Mouse (Mus musculus) bone marrow macrophage, adult 2 months (primary cell): ENCODE data around the gene St8sia2. TPM values are rescaled to one million over a fixed set of nuclear protein-coding genes. Genes with fewer than 3 reads are reported as not detected.

Experiments
- H3K27ac ChIP-seq: 2 replicates; pipeline ENCODE4 v1.5.1; 2012; ENCODE audit warnings: low read depth, low read length; ENCODE audit not compliant: insufficient read depth
- H3K4me1 ChIP-seq: 2 replicates; pipeline ENCODE4 v1.6.1; 2012; ENCODE audit warnings: low read length; ENCODE audit not compliant: control insufficient read depth, insufficient read depth
- H3K4me3 ChIP-seq: 2 replicates; pipeline ENCODE4 v1.5.1; 2012; ENCODE audit warnings: mild to moderate bottlenecking, low read length, moderate library complexity; ENCODE audit not compliant: insufficient read depth
- CTCF ChIP-seq: IDR thresholded peaks from 2 replicates; pipeline ENCODE4 v1.5.1; 2012; ENCODE audit warnings: low read depth, mild to moderate bottlenecking, low read length, moderate library complexity
- POLR2A ChIP-seq: IDR thresholded peaks from 2 replicates; pipeline ENCODE4 v1.6.1; 2012; ENCODE audit warnings: mild to moderate bottlenecking, low read depth, low read length, borderline replicate concordance
- polyA plus RNA-seq: library from polyadenylated mRNA; stranded (reverse); fragments of >200 nt; gene quantifications from 2 replicates; pipeline ENCODE4 v1.2.4, GENCODE M21; 2012; ENCODE audit not compliant: missing spikeins, insufficient read depth, insufficient read length

The St8sia2 gene
- polyA plus RNA-seq, 1 experiment: not detected

DNA sequence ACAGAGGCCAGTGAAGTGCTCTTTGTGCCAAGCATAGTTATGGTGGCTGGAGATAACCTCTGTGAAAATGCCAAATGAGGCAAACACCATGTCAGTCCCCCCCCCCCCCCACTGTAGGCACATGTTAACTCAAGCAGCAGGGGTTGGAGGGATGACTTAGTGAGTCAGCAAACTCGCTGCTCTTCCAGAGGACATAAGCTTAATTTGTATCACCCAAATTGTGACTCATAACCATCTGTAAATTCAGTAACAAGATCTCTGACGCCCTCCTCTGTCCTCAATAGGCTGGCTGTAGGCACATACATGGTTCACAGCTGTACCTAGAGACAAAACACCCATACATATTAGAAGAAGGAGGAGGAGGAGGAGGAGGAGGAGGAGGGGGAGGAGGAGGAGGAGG is 77.8 kb downstream of the St8sia2 start:
- no peak overlapping the region for H3K27ac ChIP-seq
- TF ChIP-seq CTCF: no peak
- TF ChIP-seq POLR2A: no peak
- no peaks in the 10 kb centered on the region for H3K4me1 ChIP-seq
- no peak overlapping the region for H3K4me3 ChIP-seq

DNA sequence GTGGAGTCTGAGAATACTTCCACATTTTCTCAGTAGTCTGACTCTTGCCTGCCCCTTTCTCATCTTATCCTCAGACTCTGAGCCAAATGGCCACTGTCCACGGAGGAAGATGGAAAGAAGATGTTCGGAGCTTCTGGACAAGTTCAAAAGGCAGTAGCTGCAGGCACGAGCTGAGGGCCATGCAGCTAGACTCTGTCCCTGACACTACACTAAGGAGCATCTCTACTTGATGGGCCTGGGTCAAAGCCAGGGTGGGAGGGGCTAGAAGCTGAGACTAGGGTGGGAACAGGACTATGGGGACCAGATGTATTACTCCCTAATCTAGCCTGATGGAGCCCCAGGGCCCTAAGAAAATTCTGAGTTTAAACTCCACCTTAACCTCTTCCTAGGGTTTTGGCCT is 80.5 kb downstream of the St8sia2 start:
- no peak for TF ChIP-seq POLR2A
- TF ChIP-seq CTCF: no peak
- Histone ChIP-seq H3K4me3 (no peak overlapping the region), H3K27ac (no peak overlapping the region), H3K4me1 (no peaks in the 10 kb centered on the region)

DNA sequence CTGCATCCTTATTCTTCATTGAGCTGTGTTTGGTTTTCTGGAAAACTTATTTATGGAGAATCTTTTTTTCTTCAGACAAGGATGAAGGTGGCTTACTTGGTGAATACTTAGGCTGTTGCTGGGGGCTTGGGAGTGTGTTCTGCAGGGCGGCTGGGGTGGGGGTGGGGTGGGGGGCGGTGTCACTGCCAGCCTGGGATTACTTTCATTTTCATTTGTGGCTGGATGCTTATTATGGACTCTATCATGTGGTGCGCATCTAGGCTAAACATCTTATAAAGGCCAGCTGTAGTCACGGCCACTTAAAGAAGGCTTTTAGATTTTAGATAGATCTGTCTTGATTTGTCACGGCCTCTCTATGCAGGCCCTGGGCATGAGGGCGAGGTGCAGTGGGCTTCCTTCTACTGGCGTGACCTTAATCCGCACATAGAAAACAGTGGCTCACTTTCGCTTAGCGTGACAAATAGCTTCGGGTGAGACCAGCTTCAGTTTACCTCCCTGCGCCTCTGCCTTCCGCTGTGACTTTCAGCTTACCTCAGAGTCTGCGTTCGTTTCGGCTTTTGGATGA is 92.5 kb downstream of the St8sia2 start:
- no peak overlapping the region for H3K27ac ChIP-seq
- no peaks in the 10 kb centered on the region for H3K4me1 ChIP-seq
- no peak for TF ChIP-seq CTCF
- TF ChIP-seq POLR2A: no peak
- no peak overlapping the region for H3K4me3 ChIP-seq

DNA sequence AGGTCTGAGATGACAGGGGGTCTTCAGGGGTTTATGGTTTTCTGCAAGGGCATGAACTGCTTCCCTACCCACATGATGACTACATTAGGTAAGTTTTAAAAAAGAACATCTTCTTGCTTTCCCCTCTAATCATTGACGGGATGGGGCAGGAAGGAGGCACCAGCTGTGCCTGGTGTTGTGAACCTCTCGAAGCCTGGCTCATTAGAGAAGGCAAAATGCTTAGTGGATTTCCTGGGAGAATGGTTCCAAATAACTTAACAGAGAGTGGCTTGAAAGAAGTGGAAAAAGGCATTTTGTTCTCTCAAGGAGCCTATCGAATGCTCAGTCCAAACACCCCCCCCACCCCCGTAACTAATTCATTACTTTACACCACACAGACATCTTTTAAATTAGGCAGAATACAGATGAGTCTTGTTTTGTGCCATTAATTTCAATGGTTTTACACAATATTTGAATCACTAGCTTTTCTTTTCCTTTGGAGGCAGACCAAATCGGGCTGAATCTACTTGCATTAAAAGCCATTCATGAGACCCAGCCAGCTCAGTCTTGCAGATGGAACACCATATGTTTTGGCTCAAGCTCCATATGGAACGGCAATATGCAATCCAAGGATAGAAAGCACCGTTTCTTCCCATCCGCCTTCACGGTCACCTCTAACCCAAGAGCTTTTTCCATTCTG is 95.7 kb downstream of the St8sia2 start:
- H3K27ac ChIP-seq: no peak overlapping the region

DNA sequence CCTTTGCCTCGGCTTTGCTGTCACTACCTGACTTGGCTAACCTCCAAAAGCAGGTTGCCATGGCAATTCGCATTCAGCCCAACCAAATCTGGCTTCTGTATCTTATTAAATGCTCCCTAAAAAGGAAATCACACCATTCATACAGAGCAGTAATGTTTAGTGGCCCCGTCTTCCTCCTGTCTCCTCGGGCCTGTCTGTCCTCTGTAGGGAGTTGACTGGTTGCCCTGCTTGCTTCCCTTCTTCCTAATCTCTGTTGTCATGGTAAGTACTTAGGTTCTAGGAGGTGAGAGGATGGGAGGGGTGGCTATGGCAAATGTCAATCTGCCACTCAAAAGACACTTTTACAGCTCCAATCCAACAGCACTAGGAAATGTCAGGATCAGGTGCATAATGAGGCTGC is 101.6 kb downstream of the St8sia2 start:
- Histone ChIP-seq H3K27ac (no peak overlapping the region), H3K4me3 (no peak overlapping the region), H3K4me1 (no peaks in the 10 kb centered on the region)
- TF ChIP-seq CTCF (no peak), POLR2A (no peak)

More for the DNA sequence above, 95.7 kb downstream of the St8sia2 start:
- TF ChIP-seq CTCF (no peak), POLR2A (no peak)
- no peak overlapping the region for H3K4me3 ChIP-seq
- no peaks in the 10 kb centered on the region for H3K4me1 ChIP-seq

DNA sequence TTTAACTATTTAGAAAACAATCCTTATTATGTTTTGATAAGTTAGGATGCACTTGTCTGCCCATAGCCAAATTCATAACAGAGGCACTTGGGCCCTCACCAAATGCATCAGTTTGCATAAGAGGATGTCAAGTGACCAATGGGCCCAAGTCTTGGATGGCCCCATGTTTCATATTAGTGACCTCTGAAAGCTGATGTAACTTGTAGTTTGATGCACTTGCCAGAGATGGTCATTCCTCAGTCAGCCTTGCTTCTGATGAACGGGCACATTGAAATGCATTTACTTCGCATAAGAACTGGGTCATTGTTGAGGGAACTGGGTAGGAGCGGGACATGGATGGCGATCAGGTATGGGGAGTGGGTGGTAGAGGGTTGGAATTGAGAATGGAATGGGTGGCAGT is 102.6 kb downstream of the St8sia2 start:
- no peak for TF ChIP-seq CTCF
- no peak for TF ChIP-seq POLR2A
- no peak overlapping the region for H3K27ac ChIP-seq
- H3K4me3 ChIP-seq: no peak overlapping the region
- no peaks in the 10 kb centered on the region for H3K4me1 ChIP-seq

DNA sequence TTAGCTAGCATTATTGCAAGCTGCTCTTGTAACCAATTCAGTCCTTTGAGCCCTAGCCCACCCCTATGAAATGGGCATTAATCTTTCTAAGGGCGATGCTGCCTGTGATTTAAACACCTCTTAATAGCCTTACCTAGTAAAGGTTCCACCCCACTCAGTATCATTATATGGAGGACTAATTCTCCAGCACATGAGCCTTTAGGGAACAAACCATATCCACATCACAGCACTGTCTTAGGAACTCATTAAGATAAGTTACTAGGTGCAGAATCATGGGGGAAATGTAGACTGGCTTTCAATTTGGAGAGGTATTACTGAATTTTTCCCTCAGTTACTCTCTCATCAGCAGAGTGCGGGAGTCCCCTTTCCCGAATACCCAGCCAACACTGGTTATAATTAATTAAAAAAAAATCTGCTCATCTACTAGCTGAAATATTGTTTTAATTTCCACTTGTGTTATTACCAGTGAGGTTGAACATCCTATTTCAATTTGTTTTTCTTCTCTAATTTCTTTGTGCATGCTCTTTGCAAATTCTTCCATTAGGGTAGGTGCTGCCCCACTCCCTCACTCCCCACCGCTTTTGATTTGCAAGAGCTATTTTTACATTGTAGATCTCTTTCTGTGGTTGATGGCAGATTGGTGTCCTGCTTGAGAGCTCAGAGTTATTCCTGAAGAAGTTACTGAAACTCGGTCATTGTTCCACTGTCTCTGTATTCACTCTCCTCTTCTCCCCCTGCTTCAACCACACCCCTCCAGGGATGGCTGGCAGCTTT is 103.9 kb downstream of the St8sia2 start:
- TF ChIP-seq CTCF (no peak), POLR2A (no peak)
- H3K4me3 ChIP-seq: no peak overlapping the region
- no peaks in the 10 kb centered on the region for H3K4me1 ChIP-seq
- H3K27ac ChIP-seq: no peak overlapping the region

DNA sequence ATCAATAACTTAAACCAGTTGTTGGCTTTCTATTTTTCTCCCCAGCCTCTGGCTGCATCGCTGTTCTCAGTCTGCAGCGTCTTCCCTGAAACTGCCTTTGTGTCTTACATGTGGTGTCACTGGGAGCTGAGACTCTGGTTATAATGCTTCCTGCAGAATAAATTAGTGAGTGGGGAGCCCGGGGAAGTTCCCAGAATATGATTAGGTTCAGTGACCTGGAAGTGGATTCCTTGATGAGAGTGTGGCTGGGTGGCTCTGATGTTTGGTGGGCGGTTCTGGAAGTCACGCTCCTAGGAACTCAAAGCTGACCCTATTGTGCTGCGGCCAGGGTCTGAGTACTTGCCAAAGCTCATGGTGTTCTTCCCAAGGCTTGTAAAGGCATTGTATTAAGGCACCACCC is 119.0 kb downstream of the St8sia2 start:
- TF ChIP-seq POLR2A (no peak), CTCF (no peak)
- H3K4me3 ChIP-seq: no peak overlapping the region
- H3K4me1 ChIP-seq: no peaks in the 10 kb centered on the region
- H3K27ac ChIP-seq: no peak overlapping the region

DNA sequence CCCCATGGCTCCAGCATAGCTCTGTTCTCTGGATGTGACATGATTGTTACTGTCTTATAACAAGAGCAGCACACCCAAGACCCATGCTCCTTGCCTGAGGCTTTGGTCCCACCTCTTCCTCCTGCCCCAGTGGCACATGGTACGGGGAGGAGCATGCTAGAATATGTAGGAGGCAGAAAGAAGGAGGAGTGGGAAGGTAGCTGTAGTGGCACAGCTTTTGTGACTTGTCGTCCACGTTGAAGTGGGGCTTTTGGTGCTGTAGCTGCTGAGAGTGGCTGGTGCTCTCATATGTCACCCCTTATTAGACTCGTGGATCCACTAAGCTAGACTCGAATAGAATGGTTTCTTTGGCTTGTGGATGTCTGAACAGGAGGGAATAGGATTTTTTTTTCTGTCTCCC is 121.7 kb downstream of the St8sia2 start:
- H3K4me3 ChIP-seq: no peak overlapping the region
- TF ChIP-seq POLR2A (no peak), CTCF (no peak)
- no peak overlapping the region for H3K27ac ChIP-seq
- no peaks in the 10 kb centered on the region for H3K4me1 ChIP-seq

DNA sequence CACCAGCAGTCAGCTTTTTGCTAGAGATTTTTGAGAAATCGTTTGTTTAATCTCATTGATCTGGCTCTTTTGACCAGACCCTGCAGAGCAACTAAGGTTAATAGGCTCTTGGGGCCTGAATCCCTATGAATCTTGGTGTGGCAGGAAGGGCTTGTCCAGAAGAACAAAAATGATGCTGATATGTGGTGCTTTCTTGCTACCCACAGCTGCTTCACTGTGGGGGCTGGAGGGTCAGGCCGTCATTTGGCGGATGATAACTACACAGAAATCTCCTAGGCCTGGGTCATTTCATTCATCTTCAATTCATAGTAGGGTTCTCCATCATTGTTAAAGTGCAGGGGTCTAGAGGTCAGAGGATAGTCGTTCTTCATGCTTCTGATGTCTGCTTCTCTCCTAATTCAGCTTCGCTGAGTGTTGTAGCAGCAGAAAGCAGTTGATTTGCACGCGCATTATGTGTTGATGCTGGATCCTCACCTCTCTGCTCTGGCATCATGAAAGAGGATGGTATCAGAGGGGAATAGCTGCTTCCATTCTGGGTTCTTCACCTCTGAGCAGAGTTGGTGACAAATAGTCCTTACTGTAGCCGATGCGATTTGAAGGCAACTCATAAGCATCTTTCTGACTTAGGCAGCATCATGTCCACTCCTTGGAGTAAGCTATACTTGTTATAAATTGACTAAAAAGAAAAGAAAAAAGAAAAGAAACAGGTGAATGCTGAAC is 122.4 kb downstream of the St8sia2 start:
- H3K27ac ChIP-seq: no peak overlapping the region
- H3K4me3 ChIP-seq: no peak overlapping the region
- no peaks in the 10 kb centered on the region for H3K4me1 ChIP-seq
- TF ChIP-seq CTCF: no peak
- no peak for TF ChIP-seq POLR2A

DNA sequence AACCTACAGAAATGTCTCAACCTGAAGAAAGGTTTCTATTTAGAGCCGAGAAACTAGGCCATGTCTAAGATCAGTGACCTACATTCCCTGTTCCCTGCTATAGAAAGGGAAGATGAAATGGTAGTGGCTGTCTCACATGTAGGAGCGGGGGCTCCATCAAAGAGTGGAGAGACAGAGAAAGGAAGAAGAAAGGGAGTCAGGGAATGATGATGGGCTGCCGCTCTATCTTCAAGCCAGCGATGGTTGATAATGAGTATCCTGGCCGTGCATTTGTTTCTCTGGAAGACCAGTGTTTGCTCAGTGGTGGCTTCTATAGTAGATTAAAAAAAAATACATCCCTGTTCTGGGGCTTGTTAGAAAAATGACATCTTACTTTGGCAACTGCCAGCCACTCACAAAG is 123.0 kb downstream of the St8sia2 start:
- TF ChIP-seq POLR2A: no peak
- TF ChIP-seq CTCF: no peak

More for the DNA sequence above, 123.0 kb downstream of the St8sia2 start:
- Histone ChIP-seq H3K4me1 (no peaks in the 10 kb centered on the region), H3K27ac (no peak overlapping the region), H3K4me3 (no peak overlapping the region)
